Mouse (Mus musculus) CD4-positive naive resting alpha-beta T cell, adult 57 days (primary cell): ENCODE data around the gene Wdr82. TPM values are rescaled to one million over a fixed set of nuclear protein-coding genes. Genes with fewer than 3 reads are reported as not detected.

ENCODE experiments used
- total RNA-seq: library from RNA; stranded (reverse); gene quantifications from one replicate; pipeline ENCODE4 v1.2.4, GENCODE M21; 2023

The Wdr82 gene
- total RNA-seq: 156 TPM

GRCm38 (mm10) chr9:106170556-106171345 lies at the start of gene Wdr82:
Wdr82 (plus strand) TSS chr9:106170928.

GRCm38 (mm10) chr9:106158037-106158491 lies 12.7 kb upstream of the Wdr82 start, which contains the start of gene Glyctk:
Glyctk (minus strand) TSS chr9:106158138.

GRCm38 (mm10) chr9:106199535-106200272 lies 29.0 kb downstream of the Wdr82 start, which contains the start of gene Ppm1m:
Ppm1m (minus strand) TSS chr9:106199746.

GRCm38 (mm10) chr9:106202819-106203636 lies 32.3 kb downstream of the Wdr82 start, which contains the start of gene Twf2:
Twf2 (plus strand) TSS chr9:106203108.

GRCm38 (mm10) chr9:106222261-106222851 lies 51.6 kb downstream of the Wdr82 start, which contains the start of gene Tlr9:
Tlr9 (plus strand) TSS chr9:106222598.

Other genes with a start within 250 kb of the Wdr82 start
- gene Col6a5, start 210.3 kb upstream of the Wdr82 start, total RNA-seq: 0.44 TPM
- gene Col6a4, start 74.1 kb upstream of the Wdr82 start, total RNA-seq: not detected
- gene Glyctk, start 12.8 kb upstream of the Wdr82 start, total RNA-seq: 6.4 TPM
- gene Ppm1m, start 28.8 kb downstream of the Wdr82 start, total RNA-seq: 44.7 TPM
- gene Twf2, start 32.2 kb downstream of the Wdr82 start, total RNA-seq: 131 TPM
- 5.8 TPM for gene Tlr9, start 51.7 kb downstream of the Wdr82 start, total RNA-seq
- gene Alas1, start 77.7 kb downstream of the Wdr82 start, total RNA-seq: 37.0 TPM
- 5.4 TPM for gene Poc1a, start 110.1 kb downstream of the Wdr82 start, total RNA-seq
- gene Dusp7, start 197.7 kb downstream of the Wdr82 start, total RNA-seq: 39.1 TPM